Mouse (Mus musculus): Measurements from ENCODE around the gene Sept1. TPM values are rescaled to one million over a fixed set of nuclear protein-coding genes. Genes with fewer than 3 reads are reported as not detected.

Sept1 gene
- polyA plus RNA-seq, 1 experiment, result 1,102 TPM

DNA sequence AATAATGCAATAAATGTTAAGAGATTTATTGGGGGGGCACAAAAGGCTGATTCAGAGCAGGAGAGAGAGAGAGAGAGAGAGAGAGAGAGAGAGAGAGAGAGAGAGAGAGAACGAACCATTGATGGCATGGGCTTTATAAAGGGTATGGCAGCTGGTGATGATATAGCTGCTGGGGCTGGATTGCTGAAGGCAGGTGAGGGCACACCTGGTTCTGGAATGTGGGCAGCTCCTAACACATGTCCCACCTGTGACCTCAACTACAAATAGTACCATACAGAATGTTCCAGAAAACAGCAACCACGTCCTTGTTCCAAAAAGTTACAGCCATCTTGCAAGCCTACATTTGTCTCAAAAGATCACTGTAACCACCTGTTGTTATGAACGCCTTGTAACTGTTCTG is 1.6 kb downstream of the Sept1 start:
- no peak overlapping the region for H3K27ac ChIP-seq (ENCODE audit: control insufficient read depth, insufficient read depth, low read length)
- TF ChIP-seq CTCF (IDR thresholded peaks at IDR 0.05; ENCODE audit: borderline replicate concordance, control insufficient read depth, extremely low read depth, insufficient read depth, low read length, poor library complexity) (no peak), POLR2A (IDR thresholded peaks at IDR 0.05; ENCODE audit: control insufficient read depth, extremely low read depth, insufficient read depth, low read length, poor library complexity) (no peak)
- H3K4me3 ChIP-seq (ENCODE audit: control insufficient read depth, insufficient read depth, low read length), result no peak overlapping the region; the same call in 1 of the 2 replicates
- no peaks in the 10 kb centered on the region for H3K27me3 ChIP-seq (ENCODE audit: control insufficient read depth, insufficient read depth, low read length)
- no peak for DNase-seq
- WGBS, result 19% methylated on average over 3 of the region's 3 CpGs
- peaks cover 14% of the 10 kb centered on the region for H3K36me3 ChIP-seq (ENCODE audit: control insufficient read depth, insufficient read depth, low read length)
- peaks cover 28% of the 10 kb centered on the region for H3K4me1 ChIP-seq (replicated peaks; ENCODE audit: control insufficient read depth, insufficient read depth, low read length)

DNA sequence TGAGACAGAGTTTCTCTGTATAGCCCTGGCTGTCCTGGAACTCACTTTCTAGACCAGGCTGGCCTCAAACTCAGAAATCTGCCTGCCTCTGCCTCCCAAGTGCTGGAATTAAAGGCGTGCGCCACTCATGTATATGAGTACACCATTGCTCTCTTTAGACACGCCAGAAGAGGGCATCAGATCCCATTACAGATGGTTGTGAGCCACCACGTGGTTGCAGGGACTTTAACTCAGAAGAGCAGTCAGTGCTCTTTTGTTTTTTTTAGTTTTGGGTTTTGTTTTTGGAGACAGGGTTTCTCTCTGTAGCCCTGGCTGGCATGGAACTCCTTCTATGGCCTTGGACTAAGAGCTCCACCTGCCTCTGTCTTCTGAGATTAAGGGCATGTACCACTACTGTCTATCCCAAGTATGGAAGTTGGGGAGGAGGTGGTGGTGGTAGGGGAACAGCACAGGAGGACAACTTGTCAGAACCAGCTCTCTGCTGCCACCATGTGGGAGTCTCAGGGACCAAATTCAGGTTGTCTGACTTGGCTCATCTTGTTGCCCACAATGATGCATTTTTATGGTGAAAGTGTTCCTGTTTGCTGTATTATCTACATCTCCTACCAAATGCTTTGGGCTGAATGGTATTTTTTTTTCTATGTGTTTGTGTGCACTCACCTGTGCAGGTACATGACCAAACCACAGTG is 4.2 kb downstream of the Sept1 start:
- DNase-seq, result peak; percentile 90
- no peak for TF ChIP-seq POLR2A (IDR thresholded peaks at IDR 0.05; ENCODE audit: control insufficient read depth, extremely low read depth, insufficient read depth, low read length, poor library complexity)
- no peak for TF ChIP-seq CTCF (IDR thresholded peaks at IDR 0.05; ENCODE audit: borderline replicate concordance, control insufficient read depth, extremely low read depth, insufficient read depth, low read length, poor library complexity)

DNA sequence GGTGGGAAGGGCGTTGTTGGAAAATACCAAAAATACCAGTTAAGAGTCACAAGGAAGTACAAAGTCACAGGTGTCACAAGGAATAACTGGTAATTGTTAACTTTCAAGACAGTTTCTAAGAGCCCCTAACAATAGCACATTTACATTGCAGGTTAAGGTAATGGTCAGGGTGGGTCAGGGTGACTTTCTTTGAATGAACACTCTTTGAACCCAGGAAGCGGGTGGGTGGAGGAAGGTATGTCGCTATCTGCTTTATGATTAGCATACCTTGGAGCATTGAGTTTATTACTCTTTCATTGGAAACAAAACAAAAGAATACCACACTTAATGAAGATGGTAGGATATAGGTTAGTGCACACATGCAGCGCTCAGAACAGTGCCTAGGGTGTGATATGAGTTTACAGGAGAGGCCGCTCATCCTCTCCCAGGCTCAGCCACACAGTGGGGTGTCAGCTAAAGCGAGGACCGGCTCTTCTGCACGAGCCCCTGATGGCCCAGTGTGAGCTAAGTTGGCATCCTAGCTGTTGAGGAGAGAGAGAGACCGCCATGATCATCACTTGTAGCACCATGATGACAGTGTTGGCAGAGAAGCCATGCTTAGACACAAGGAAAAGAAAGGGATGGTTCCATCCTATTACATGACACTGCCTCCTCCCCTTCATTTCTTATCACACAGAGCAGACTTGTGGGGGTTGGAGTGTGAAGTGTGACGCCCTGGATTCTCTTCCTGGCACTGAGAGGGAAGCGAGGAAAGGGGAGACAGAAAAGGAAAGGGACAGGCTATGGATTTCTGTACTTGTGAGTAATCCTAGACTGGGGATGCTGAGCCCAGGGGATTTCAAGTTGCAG is 7.6 kb downstream of the Sept1 start:
- Histone ChIP-seq H3K27ac (ENCODE audit: control insufficient read depth, insufficient read depth, low read length) (no peak overlapping the region), H3K27me3 (ENCODE audit: control insufficient read depth, insufficient read depth, low read length) (no peaks in the 10 kb centered on the region), H3K4me1 (replicated peaks; ENCODE audit: control insufficient read depth, insufficient read depth, low read length) (peaks cover 16% of the 10 kb centered on the region), H3K4me3 (ENCODE audit: control insufficient read depth, insufficient read depth, low read length) (no peak overlapping the region), H3K36me3 (ENCODE audit: control insufficient read depth, insufficient read depth, low read length) (0 out of 2 replicates have a peak, but pooled peaks cover 5% of the 10 kb centered on the region)
- no peak for DNase-seq
- no peak for TF ChIP-seq POLR2A (IDR thresholded peaks at IDR 0.05; ENCODE audit: control insufficient read depth, extremely low read depth, insufficient read depth, low read length, poor library complexity)
- 96% methylated on average over 11 of the region's 11 CpGs for WGBS

More for the DNA sequence above, 4.2 kb downstream of the Sept1 start:
- Histone ChIP-seq H3K27me3 (ENCODE audit: control insufficient read depth, insufficient read depth, low read length) (no peaks in the 10 kb centered on the region), H3K36me3 (ENCODE audit: control insufficient read depth, insufficient read depth, low read length) (0 out of 2 replicates have a peak, but pooled peaks cover 5% of the 10 kb centered on the region), H3K27ac (ENCODE audit: control insufficient read depth, insufficient read depth, low read length) (peak overlapping the region; percentile 70), H3K4me1 (replicated peaks; ENCODE audit: control insufficient read depth, insufficient read depth, low read length) (peaks cover 24% of the 10 kb centered on the region), H3K4me3 (ENCODE audit: control insufficient read depth, insufficient read depth, low read length) (no peak overlapping the region)
- 51% methylated on average over 4 of the region's 4 CpGs for WGBS

DNA sequence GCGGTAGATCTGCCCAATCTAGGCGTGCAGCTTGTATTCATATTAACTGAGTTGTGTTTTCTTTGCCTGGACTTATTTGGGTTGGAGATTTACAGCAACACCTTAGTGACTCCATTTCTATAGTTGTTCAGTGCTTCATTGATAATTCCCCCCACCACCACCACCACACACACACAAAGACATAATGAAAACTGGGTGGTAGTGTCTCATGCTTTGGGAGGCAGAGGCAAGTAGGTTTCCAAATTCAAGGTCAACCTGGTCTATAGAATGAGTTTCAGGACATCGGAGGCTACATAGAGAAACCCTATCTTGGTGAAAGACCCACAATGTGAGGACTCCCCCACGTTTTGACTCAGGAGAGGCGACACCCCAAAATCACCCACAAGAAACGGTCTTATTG is 8.3 kb downstream of the Sept1 start:
- no peak for TF ChIP-seq POLR2A (IDR thresholded peaks at IDR 0.05; ENCODE audit: control insufficient read depth, extremely low read depth, insufficient read depth, low read length, poor library complexity)
- TF ChIP-seq CTCF (IDR thresholded peaks at IDR 0.05; ENCODE audit: borderline replicate concordance, control insufficient read depth, extremely low read depth, insufficient read depth, low read length, poor library complexity), result no peak
- H3K27me3 ChIP-seq (ENCODE audit: control insufficient read depth, insufficient read depth, low read length), result no peaks in the 10 kb centered on the region
- peaks cover 13% of the 10 kb centered on the region for H3K4me1 ChIP-seq (replicated peaks; ENCODE audit: control insufficient read depth, insufficient read depth, low read length)
- no peak overlapping the region for H3K4me3 ChIP-seq (ENCODE audit: control insufficient read depth, insufficient read depth, low read length)
- H3K36me3 ChIP-seq (ENCODE audit: control insufficient read depth, insufficient read depth, low read length), result 0 out of 2 replicates have a peak, but pooled peaks cover 5% of the 10 kb centered on the region
- no peak overlapping the region for H3K27ac ChIP-seq (ENCODE audit: control insufficient read depth, insufficient read depth, low read length)
- DNase-seq, result no peak
- 93% methylated on average over 6 of the region's 6 CpGs for WGBS

DNA sequence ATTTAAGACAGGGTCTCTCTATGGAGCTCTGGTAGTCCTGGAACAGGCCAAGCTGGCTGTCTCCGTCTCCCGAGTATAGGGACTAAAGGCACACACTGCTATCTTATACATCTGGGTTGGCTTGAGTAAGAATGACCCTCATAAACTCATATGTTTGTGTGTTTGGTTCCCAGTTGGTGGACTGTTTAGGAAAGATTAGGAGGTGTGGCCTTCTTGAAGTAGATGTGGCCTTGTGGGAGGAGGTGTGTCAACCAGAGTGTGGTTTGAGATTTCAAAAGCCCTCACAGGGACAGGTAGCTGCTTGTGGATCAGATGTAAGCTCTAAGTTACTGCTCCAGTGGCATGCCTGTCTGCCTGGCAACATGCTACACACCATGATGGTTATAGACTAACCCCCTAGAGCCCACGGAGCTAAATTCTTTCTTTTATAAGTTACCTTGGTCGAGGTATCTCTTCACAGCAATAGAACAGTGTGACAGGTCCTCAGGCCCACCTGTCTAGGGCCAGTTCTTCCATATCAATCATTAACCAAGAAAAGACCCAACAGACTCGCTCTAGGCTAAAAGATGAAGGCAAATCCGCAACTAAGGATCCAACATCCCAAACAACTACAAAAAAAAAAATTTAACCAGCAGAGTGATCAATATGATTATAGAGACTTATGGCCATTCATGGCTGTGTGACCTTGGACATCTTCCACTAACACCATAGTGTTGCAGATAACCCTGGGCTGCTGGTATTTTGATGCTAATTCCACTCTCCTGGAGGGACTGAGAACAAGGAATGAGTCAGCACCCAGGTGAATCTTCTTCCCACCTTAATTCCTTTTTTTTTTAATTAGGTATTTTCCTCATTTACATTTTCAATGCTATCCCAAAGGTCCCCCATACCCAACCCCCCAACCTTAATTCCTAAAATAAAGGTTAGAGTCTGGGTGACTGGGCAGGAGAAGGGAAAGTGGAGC is 9.1 kb downstream of the Sept1 start:
- TF ChIP-seq POLR2A (IDR thresholded peaks at IDR 0.05; ENCODE audit: control insufficient read depth, extremely low read depth, insufficient read depth, low read length, poor library complexity) (no peak), CTCF (IDR thresholded peaks at IDR 0.05; ENCODE audit: borderline replicate concordance, control insufficient read depth, extremely low read depth, insufficient read depth, low read length, poor library complexity) (no peak)
- Histone ChIP-seq H3K36me3 (ENCODE audit: control insufficient read depth, insufficient read depth, low read length) (no peaks in the 10 kb centered on the region), H3K27me3 (ENCODE audit: control insufficient read depth, insufficient read depth, low read length) (no peaks in the 10 kb centered on the region), H3K4me1 (replicated peaks; ENCODE audit: control insufficient read depth, insufficient read depth, low read length) (peaks cover 17% of the 10 kb centered on the region), H3K4me3 (ENCODE audit: control insufficient read depth, insufficient read depth, low read length) (no peak overlapping the region), H3K27ac (ENCODE audit: control insufficient read depth, insufficient read depth, low read length) (no peak overlapping the region)
- DNase-seq, result no peak
- 94% methylated on average over 6 of the region's 6 CpGs for WGBS

DNA sequence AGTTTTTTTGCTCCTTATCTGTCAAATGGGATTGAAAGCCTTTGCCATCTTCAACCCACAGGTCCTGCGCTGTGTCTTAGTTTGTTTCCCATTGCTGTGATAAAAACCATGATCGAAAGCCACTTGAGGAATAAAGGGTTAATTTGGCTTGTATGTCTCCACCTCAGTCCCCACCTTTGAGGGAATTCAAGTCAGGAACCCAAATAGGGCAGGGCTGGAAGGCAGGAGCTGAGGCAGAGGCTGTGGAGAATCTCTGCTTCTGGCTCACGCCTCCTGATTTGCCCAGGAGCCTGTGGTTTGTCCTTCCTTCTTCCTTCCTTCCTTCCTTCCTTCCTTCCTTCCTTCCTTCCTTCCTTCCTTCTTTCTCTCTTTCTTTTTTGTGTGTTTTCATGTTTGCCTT is 9.8 kb downstream of the Sept1 start:
- Histone ChIP-seq H3K36me3 (ENCODE audit: control insufficient read depth, insufficient read depth, low read length) (no peaks in the 10 kb centered on the region), H3K4me1 (replicated peaks; ENCODE audit: control insufficient read depth, insufficient read depth, low read length) (peaks cover 20% of the 10 kb centered on the region), H3K27ac (ENCODE audit: control insufficient read depth, insufficient read depth, low read length) (no peak overlapping the region), H3K4me3 (ENCODE audit: control insufficient read depth, insufficient read depth, low read length) (no peak overlapping the region), H3K27me3 (ENCODE audit: control insufficient read depth, insufficient read depth, low read length) (no peaks in the 10 kb centered on the region)
- 100% methylated on average over 3 of the region's 3 CpGs for WGBS
- TF ChIP-seq POLR2A (IDR thresholded peaks at IDR 0.05; ENCODE audit: control insufficient read depth, extremely low read depth, insufficient read depth, low read length, poor library complexity), result no peak
- no peak for TF ChIP-seq CTCF (IDR thresholded peaks at IDR 0.05; ENCODE audit: borderline replicate concordance, control insufficient read depth, extremely low read depth, insufficient read depth, low read length, poor library complexity)
- DNase-seq, result no peak
